Mouse (Mus musculus) forebrain, postnatal 0 days (tissue): ENCODE measurements around the gene Hspg2. TPM values are rescaled to one million over a fixed set of nuclear protein-coding genes. Genes with fewer than 3 reads are reported as not detected.

Experiments
- ATAC-seq: fragments of 200-750 bp; cut with Nextera tagmentation; 2 replicates; pipeline ENCODE4 v1.8.0; 2017; ENCODE audit warnings: mild to moderate bottlenecking, moderate library complexity
- DNase-seq: peaks from one replicate; pipeline ENCODE4 v3.0.0-alpha.2; 2015
- H3K27ac ChIP-seq: fragments of 300-500 bp; sonication (generic); 2 replicates; pipeline ENCODE4 v1.5.1; 2014; ENCODE audit warnings: low read depth, mild to moderate bottlenecking, antibody characterized with exemption, low read length, moderate library complexity, mixed read lengths
- H3K27me3 ChIP-seq: fragments of 300-500 bp; sonication (generic); 2 replicates; pipeline ENCODE4 v1.6.1; 2014; ENCODE audit warnings: mild to moderate bottlenecking, low read length, mixed read lengths; ENCODE audit not compliant: insufficient read depth
- H3K36me3 ChIP-seq: fragments of 300-500 bp; sonication (generic); 2 replicates; pipeline ENCODE4 v1.6.1; 2014; ENCODE audit warnings: mild to moderate bottlenecking, moderate library complexity; ENCODE audit not compliant: insufficient read depth
- H3K4me1 ChIP-seq: fragments of 300-500 bp; sonication (generic); 2 replicates; pipeline ENCODE4 v1.6.1; 2014; ENCODE audit warnings: antibody characterized with exemption; ENCODE audit not compliant: insufficient read depth
- H3K4me2 ChIP-seq: fragments of 300-500 bp; sonication (generic); 2 replicates; pipeline ENCODE4 v1.6.1; 2014; ENCODE audit warnings: low read depth, mild to moderate bottlenecking, moderate library complexity
- H3K4me3 ChIP-seq: fragments of 300-500 bp; sonication (generic); 2 replicates; pipeline ENCODE4 v1.5.1; 2014; ENCODE audit warnings: low read depth, low read length, mixed read lengths
- H3K9ac ChIP-seq: fragments of 300-500 bp; sonication (generic); 2 replicates; pipeline ENCODE4 v1.6.1; 2014; ENCODE audit warnings: mild to moderate bottlenecking
- H3K9me3 ChIP-seq: fragments of 300-500 bp; sonication (generic); 2 replicates; pipeline ENCODE4 v1.6.1; 2016; ENCODE audit warnings: low read length
- CTCF ChIP-seq: sonication (generic); IDR thresholded peaks from 2 replicates; pipeline ENCODE4 v1.5.1; 2016; ENCODE audit warnings: antibody characterized with exemption, control low read depth, low read depth
- WGBS: fragments of 180-500 bp; shearing (Covaris S2); extraction: QIAGEN DNeasy Blood & Tissue Kit; methylation state at CpG from one replicate; pipeline ENCODE4 v1.1.7; 2014; 5-methylcytosine and 5-hydroxymethylcytosine counted together
- polyA plus RNA-seq: library from polyadenylated mRNA; unstranded; fragments of >200 nt; fragmentation: Nextera tagmentation; extraction: Ambion mirVana; gene quantifications from 2 replicates; pipeline ENCODE4 v1.2.1, GENCODE M21; 2015
- total RNA-seq: library from RNA; depleted of rRNA; stranded (reverse); fragments of >200 nt; gene quantifications from 2 replicates; pipeline ENCODE4 v1.2.3, GENCODE M21; 2014

Gene Hspg2
- total and polyA plus RNA-seq, 2 experiments from 2014 or later, result 2.3 to 22.6 TPM

- DNase-seq (no peak), ATAC-seq (no peak)
- no peaks in the 10 kb centered on the region for H3K4me1 ChIP-seq
- H3K9me3 ChIP-seq, result no peaks in the 10 kb centered on the region
- no peaks in the 10 kb centered on the region for H3K27me3 ChIP-seq
- 54% methylated on average over 20 of the region's 20 CpGs for WGBS
- H3K4me2 ChIP-seq, result no peak overlapping the region
- H3K9ac ChIP-seq, result no peak overlapping the region
- no peak overlapping the region for H3K4me3 ChIP-seq
- no peaks in the 10 kb centered on the region for H3K36me3 ChIP-seq
- TF ChIP-seq CTCF, result no peak
- H3K27ac ChIP-seq, result no peak overlapping the region
Observed at GRCm38 (mm10) chr4:137486081-137487014, 17.8 kb downstream of the Hspg2 start.

- TF ChIP-seq CTCF, result no peak
- Histone ChIP-seq H3K36me3 (no peaks in the 10 kb centered on the region), H3K4me3 (no peak overlapping the region), H3K9ac (no peak overlapping the region), H3K4me1 (no peaks in the 10 kb centered on the region), H3K4me2 (no peak overlapping the region), H3K9me3 (no peaks in the 10 kb centered on the region), H3K27me3 (no peaks in the 10 kb centered on the region), H3K27ac (no peak overlapping the region)
- ATAC-seq (no peak), DNase-seq (no peak)
- 51% methylated on average over 10 of the region's 10 CpGs for WGBS
Observed at GRCm38 (mm10) chr4:137487286-137488000, 18.9 kb downstream of the Hspg2 start.

- no peaks in the 10 kb centered on the region for H3K9me3 ChIP-seq
- no peak for ATAC-seq
- no peak overlapping the region for H3K27ac ChIP-seq
- TF ChIP-seq CTCF, result no peak
- WGBS, result 50% methylated on average over 11 of the region's 11 CpGs
- no peak overlapping the region for H3K4me2 ChIP-seq
- no peaks in the 10 kb centered on the region for H3K27me3 ChIP-seq
- no peaks in the 10 kb centered on the region for H3K36me3 ChIP-seq
- no peaks in the 10 kb centered on the region for H3K4me1 ChIP-seq
- H3K4me3 ChIP-seq, result no peak overlapping the region
- DNase-seq, result no peak
- no peak overlapping the region for H3K9ac ChIP-seq
Observed at GRCm38 (mm10) chr4:137488038-137488437, 19.5 kb downstream of the Hspg2 start.

GRCm38 (mm10) chr4:137488571-137489303 is 20.2 kb downstream of the Hspg2 start:
- H3K4me3 ChIP-seq, result no peak overlapping the region
- H3K9me3 ChIP-seq, result no peaks in the 10 kb centered on the region
- H3K4me2 ChIP-seq, result no peak overlapping the region
- ATAC-seq (peak; percentile 76), DNase-seq (no peak)
- TF ChIP-seq CTCF, result peak; percentile 51
- 15% methylated on average over 12 of the region's 12 CpGs for WGBS
- no peaks in the 10 kb centered on the region for H3K27me3 ChIP-seq
- H3K27ac ChIP-seq, result no peak overlapping the region
- H3K36me3 ChIP-seq, result no peaks in the 10 kb centered on the region
- no peak overlapping the region for H3K9ac ChIP-seq
- no peaks in the 10 kb centered on the region for H3K4me1 ChIP-seq

- Histone ChIP-seq H3K27me3 (no peaks in the 10 kb centered on the region), H3K4me3 (no peak overlapping the region), H3K9ac (no peak overlapping the region), H3K4me1 (no peaks in the 10 kb centered on the region), H3K4me2 (no peak overlapping the region), H3K27ac (no peak overlapping the region), H3K36me3 (no peaks in the 10 kb centered on the region), H3K9me3 (no peaks in the 10 kb centered on the region)
- no peak for DNase-seq
- no peak for TF ChIP-seq CTCF
- WGBS, result 60% methylated on average over 8 of the region's 8 CpGs
- no peak for ATAC-seq
Observed at GRCm38 (mm10) chr4:137489996-137490395, 21.4 kb downstream of the Hspg2 start.

GRCm38 (mm10) chr4:137492563-137492962 is 24.0 kb downstream of the Hspg2 start:
- DNase-seq (no peak), ATAC-seq (no peak)
- Histone ChIP-seq H3K4me1 (no peaks in the 10 kb centered on the region), H3K9ac (no peak overlapping the region), H3K4me3 (no peak overlapping the region), H3K9me3 (no peaks in the 10 kb centered on the region), H3K36me3 (no peaks in the 10 kb centered on the region), H3K4me2 (no peak overlapping the region), H3K27ac (no peak overlapping the region), H3K27me3 (no peaks in the 10 kb centered on the region)
- 49% methylated on average over 11 of the region's 11 CpGs for WGBS
- no peak for TF ChIP-seq CTCF
